Comparison of ENCODE assay signal across 25 mouse cellular contexts in the genomic region with DNA sequence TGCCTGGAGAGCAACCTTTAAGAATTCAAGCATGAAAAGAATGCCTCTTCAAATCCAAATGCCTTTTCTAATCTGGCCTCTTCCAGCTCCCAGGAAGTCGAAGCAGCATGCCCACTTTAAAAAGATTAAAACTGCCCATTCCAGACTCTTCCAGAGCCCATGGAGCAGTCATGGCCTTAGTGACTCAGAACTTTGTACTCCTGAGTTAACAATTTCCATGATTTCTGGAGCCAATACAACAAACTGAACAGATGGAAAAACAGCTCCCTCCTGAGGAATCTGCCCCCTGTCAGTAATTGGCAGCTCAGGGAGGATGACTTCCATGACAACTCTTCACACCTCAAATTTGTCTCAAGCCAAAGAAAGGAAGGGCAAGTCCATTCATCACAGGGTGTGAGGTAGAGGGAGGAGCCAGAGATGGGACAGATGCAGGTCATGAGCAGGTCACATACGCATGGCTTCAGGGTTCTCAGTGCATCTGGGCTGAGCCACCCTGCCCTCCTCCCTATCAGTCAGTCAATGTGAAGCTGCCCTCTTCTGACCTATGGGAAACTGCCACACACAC.
A peak's percentile ranks its signal among the peaks of the same experiment; 100 is the strongest.
DNase-seq lines count a peak whose midpoint lies in the region; ATAC-seq and TF ChIP-seq lines count a peak whose summit lies in the region.
"Had no signal": no experiment of that assay in that cellular context is flagged by ENCODE, and none has a peak within 500 bp of the region (broad histone marks: within the 10 kb centered on the region; RNA-seq: fewer than 3 reads in every experiment).

No protein-coding gene starts in this region.

- no peak overlapping the region for H3K4me2 ChIP-seq in liver, embryonic 11.5 days
- H3K4me2 ChIP-seq: forebrain, embryonic 15.5 days; hindbrain, embryonic 13.5 days; liver, embryonic 15.5 days; lung, embryonic 15.5 days; stomach, embryonic 15.5 days had no signal

- no peak overlapping the region for H3K9ac ChIP-seq in liver, adult 2 months (ENCODE audit: low read depth, low read length)
- no peak overlapping the region for H3K9ac ChIP-seq in liver, embryonic 11.5 days (ENCODE audit: low read depth, low read length)
- H3K9ac ChIP-seq: forebrain, embryonic 15.5 days; hindbrain, embryonic 13.5 days; liver, embryonic 15.5 days; lung, embryonic 15.5 days; stomach, embryonic 15.5 days had no signal

- H3K9me3 ChIP-seq in heart, embryonic 10.5 days: no peaks in the 10 kb centered on the region
- no peaks in the 10 kb centered on the region for H3K9me3 ChIP-seq in liver, embryonic 11.5 days (ENCODE audit: control insufficient read depth, low read length)
- H3K9me3 ChIP-seq: embryonic facial prominence, embryonic 10.5 days; forebrain, embryonic 15.5 days; hindbrain, embryonic 13.5 days; liver, embryonic 15.5 days; lung, embryonic 15.5 days; midbrain, embryonic 10.5 days; stomach, embryonic 15.5 days had no signal

- DNase-seq in cerebellum, adult 2 months: peak; percentile 11 to 25
- no peak for DNase-seq in cerebellum, adult 8-10 months
- DNase-seq in heart, embryonic 10.5 days (ENCODE audit: low spot score): peak; percentile 30
- no peak for DNase-seq in heart, adult 8-10 months (ENCODE audit: low spot score)
- peak; percentile 79 for DNase-seq in liver, adult 2 months (ENCODE audit: extremely low read depth, low read depth, low spot score)
- DNase-seq in liver, embryonic 11.5 days (ENCODE audit: low spot score): no peak
- peak; percentile 22 for DNase-seq in kidney, postnatal 14 days
- DNase-seq in frontal cortex, adult 2 months (ENCODE audit: extremely low spot score in 1 of 2, low spot score in 1 of 2): no peak
- DNase-seq: adrenal gland, adult 8-10 months; gastrocnemius, postnatal 14 days; heart, adult 18-20 months; heart, postnatal 36 days; layer of hippocampus, adult 9-11 months; lung, postnatal 36 days; thymus, postnatal 25 days had no signal

- no peak overlapping the region for H3K27ac ChIP-seq in cerebellum, adult 2 months (ENCODE audit: insufficient read depth, low read length)
- no peak overlapping the region for H3K27ac ChIP-seq in heart, embryonic 10.5 days
- no peak overlapping the region for H3K27ac ChIP-seq in liver, adult 2 months (replicated peaks; ENCODE audit: insufficient read depth, low read depth, low read length)
- H3K27ac ChIP-seq in liver, embryonic 11.5 days (ENCODE audit: low read depth, low read length): no peak overlapping the region
- H3K27ac ChIP-seq: embryonic facial prominence, embryonic 10.5 days; forebrain, embryonic 15.5 days; hindbrain, embryonic 13.5 days; kidney, postnatal 0 days; left cerebral cortex, adult 2 months; liver, embryonic 15.5 days; lung, embryonic 15.5 days; midbrain, embryonic 10.5 days; stomach, embryonic 15.5 days had no signal

- H3K36me3 ChIP-seq in heart, embryonic 10.5 days: no peaks in the 10 kb centered on the region
- H3K36me3 ChIP-seq in liver, adult 2 months (ENCODE audit: control insufficient read depth, insufficient read depth, low read length): no peaks in the 10 kb centered on the region
- no peaks in the 10 kb centered on the region for H3K36me3 ChIP-seq in liver, embryonic 11.5 days (ENCODE audit: control insufficient read depth, insufficient read depth, low read length)
- H3K36me3 ChIP-seq: embryonic facial prominence, embryonic 10.5 days; forebrain, embryonic 15.5 days; hindbrain, embryonic 13.5 days; liver, embryonic 15.5 days; lung, embryonic 15.5 days; midbrain, embryonic 10.5 days; stomach, embryonic 15.5 days had no signal

- no peaks in the 10 kb centered on the region for H3K79me2 ChIP-seq in liver, adult 2 months (ENCODE audit: control insufficient read depth, insufficient read depth, low read length)

- no peak overlapping the region for H3K4me3 ChIP-seq in cerebellum, adult 2 months (replicated peaks; ENCODE audit: insufficient read depth, low read depth, low read length)
- no peak overlapping the region for H3K4me3 ChIP-seq in heart, embryonic 10.5 days
- no peak overlapping the region for H3K4me3 ChIP-seq in liver, adult 2 months (ENCODE audit: insufficient read depth, low read depth, low read length)
- no peak overlapping the region for H3K4me3 ChIP-seq in liver, embryonic 11.5 days (ENCODE audit: low read depth, low read length)
- H3K4me3 ChIP-seq: embryonic facial prominence, embryonic 10.5 days; forebrain, embryonic 15.5 days; hindbrain, embryonic 13.5 days; left cerebral cortex, adult 2 months; liver, embryonic 15.5 days; lung, embryonic 15.5 days; midbrain, embryonic 10.5 days; stomach, embryonic 15.5 days had no signal

- H3K27me3 ChIP-seq in cerebellum, adult 2 months (ENCODE audit: control insufficient read depth, insufficient read depth, low read length): no peaks in the 10 kb centered on the region
- no peaks in the 10 kb centered on the region for H3K27me3 ChIP-seq in heart, embryonic 10.5 days (ENCODE audit: insufficient read depth, poor library complexity, severe bottlenecking)
- no peaks in the 10 kb centered on the region for H3K27me3 ChIP-seq in liver, adult 2 months (ENCODE audit: control insufficient read depth, insufficient read depth, low read length)
- no peaks in the 10 kb centered on the region for H3K27me3 ChIP-seq in liver, embryonic 11.5 days (replicated peaks; ENCODE audit: control insufficient read depth, insufficient read depth, low read length)
- H3K27me3 ChIP-seq: forebrain, embryonic 15.5 days; hindbrain, embryonic 13.5 days; liver, embryonic 15.5 days; lung, embryonic 15.5 days; stomach, embryonic 15.5 days had no signal

- no peaks in the 10 kb centered on the region; the same call in 1 of the 2 replicates for H3K4me1 ChIP-seq in cerebellum, adult 2 months (ENCODE audit: control insufficient read depth, insufficient read depth, low read length)
- H3K4me1 ChIP-seq in heart, embryonic 10.5 days: peaks cover 7% of the 10 kb centered on the region; the same call in 1 of the 2 replicates
- peaks cover 7% of the 10 kb centered on the region for H3K4me1 ChIP-seq in liver, adult 2 months (ENCODE audit: control insufficient read depth, insufficient read depth, low read length)
- no peaks in the 10 kb centered on the region for H3K4me1 ChIP-seq in liver, embryonic 11.5 days (replicated peaks; ENCODE audit: control insufficient read depth, insufficient read depth, low read length)
- H3K4me1 ChIP-seq: embryonic facial prominence, embryonic 10.5 days; forebrain, embryonic 15.5 days; hindbrain, embryonic 13.5 days; liver, embryonic 15.5 days; lung, embryonic 15.5 days; midbrain, embryonic 10.5 days; stomach, embryonic 15.5 days had no signal

- 55% methylated on average over 2 of the region's 2 CpGs for WGBS in cerebellum, adult 2 months
- WGBS in heart, embryonic 10.5 days: 41% methylated on average over 2 of the region's 2 CpGs
- WGBS in liver, adult 2 months: 64% methylated on average over 2 of the region's 2 CpGs
- WGBS in liver, embryonic 11.5 days: 62% methylated on average over 2 of the region's 2 CpGs

- no peak for TF ChIP-seq POLR2A in cerebellum, adult 2 months (IDR thresholded peaks at IDR 0.05; ENCODE audit: borderline replicate concordance, insufficient read depth, low read length)
- TF ChIP-seq POLR2A in liver, adult 2 months (IDR thresholded peaks at IDR 0.05; ENCODE audit: extremely low read depth, insufficient read depth, low read length): no peak

- ATAC-seq in liver, embryonic 11.5 days (replicated peaks; ENCODE audit: low FRiP score): no peak
- ATAC-seq: activated CD4-positive, CD25-positive, alpha-beta regulatory T cell, adult 4 months; forebrain, embryonic 15.5 days had no signal

- no peak for TF ChIP-seq CTCF in cerebellum, adult 2 months (IDR thresholded peaks at IDR 0.05; ENCODE audit: borderline replicate concordance, insufficient read depth, low read depth, low read length)
- no peak for TF ChIP-seq CTCF in liver, adult 2 months (IDR thresholded peaks at IDR 0.05; ENCODE audit: low read depth, low read length)

Comparison
In these comparisons a context has a peak if more than half of its experiments do, and no peak if none do; other contexts are left out.
1. DNase-seq: peak in cerebellum, adult 2 months (2 of 2), heart, embryonic 10.5 days (single experiment), liver, adult 2 months (single experiment) and kidney, postnatal 14 days (single experiment); none in cerebellum, adult 8-10 months (single experiment), heart, adult 8-10 months (single experiment), liver, embryonic 11.5 days (single experiment) and frontal cortex, adult 2 months (0 of 2).